Mouse (Mus musculus) embryonic fibroblast, embryonic 13.5 days (primary cell): Measurements from ENCODE around the gene Gm884.

Source experiments
- CTCF ChIP-seq: IDR thresholded peaks from 2 replicates; pipeline ENCODE4 v1.5.1; 2011; ENCODE audit warnings: mild to moderate bottlenecking, control low read depth, low read length, moderate library complexity, borderline replicate concordance; ENCODE audit not compliant: insufficient read depth
- POLR2A ChIP-seq: IDR thresholded peaks from 2 replicates; pipeline ENCODE4 v1.6.1; 2011; ENCODE audit warnings: low read depth, mild to moderate bottlenecking, control low read depth, low read length, moderate library complexity

DNA sequence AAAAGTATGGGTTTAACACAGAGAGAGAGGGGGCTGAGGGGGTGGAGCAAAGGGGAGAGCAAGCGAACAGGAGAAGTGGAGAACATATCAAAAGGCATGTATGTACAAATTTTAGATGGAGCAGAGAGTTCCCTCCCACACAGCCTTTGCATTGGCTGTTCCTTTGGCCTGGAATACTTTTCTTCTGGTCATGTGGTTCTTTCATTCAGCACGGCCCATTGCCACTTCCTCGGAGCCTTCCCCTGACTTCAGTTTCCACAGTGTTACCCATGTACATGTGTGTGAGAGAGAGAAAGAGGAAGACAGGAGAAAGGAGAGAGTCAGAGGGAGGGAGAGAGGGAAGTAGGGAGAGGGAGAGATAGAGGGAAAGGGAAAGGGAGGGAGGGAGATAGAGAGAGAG, 14.5 kb upstream of the Gm884 start:
- TF ChIP-seq CTCF = no peak
- no peak for TF ChIP-seq POLR2A
